Mouse (Mus musculus) layer of hippocampus, adult 11-12 months (tissue): Measurements from ENCODE around the gene Klb.
"Not testable (repeated sequence)": the region's sequence is repeated elsewhere in the genome, so short reads cannot be mapped to it uniquely, and the experiment has no call there.

ENCODE experiments used
- DNase-seq: peaks from one replicate; pipeline ENCODE4 v3.0.0; 2022; ENCODE audit warnings: low spot score

Gene Klb

DNA sequence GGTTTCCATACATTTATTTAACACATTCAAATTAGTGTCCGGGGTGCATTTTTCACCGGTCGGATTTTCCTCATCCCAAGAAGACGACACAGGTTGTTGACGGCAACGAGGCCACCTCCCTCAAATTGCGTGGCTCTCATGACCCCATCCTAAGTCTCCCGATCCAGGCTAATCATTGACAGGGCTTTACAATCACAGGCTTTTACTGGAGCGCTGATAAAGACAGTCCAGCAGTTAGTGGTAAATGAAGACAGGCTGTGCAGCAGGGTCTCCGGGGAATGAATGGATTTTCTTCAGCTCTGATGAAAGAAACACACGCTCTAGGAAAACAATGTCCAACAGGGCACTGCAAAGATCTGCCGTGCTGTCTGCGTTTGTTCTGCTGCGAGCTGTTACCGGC lies at the start of gene Klb:
Gene Klb, plus strand, starts transcription at position 147 of the 400 bp plus-strand sequence.
- DNase-seq = no peak

DNA sequence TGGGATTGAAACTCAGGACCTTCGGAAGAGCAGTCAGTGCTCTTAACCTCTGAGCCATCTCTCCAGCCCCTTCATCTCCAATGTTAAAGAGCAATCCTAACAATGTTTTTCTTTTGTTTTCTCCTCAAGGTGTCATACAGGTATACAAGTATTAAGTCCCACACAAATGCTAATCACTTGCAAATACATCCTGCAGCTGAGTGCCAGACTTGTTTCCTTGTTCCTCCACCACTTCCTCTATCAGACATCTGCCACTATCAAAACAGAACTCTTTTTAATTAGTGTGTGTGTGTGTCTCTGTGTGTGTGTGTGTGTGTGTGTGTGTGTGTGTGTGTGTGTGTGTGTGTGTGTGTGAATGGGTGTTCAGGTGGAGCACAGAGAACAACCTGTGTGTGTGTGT lies 48.5 kb upstream of the Klb start:
- not testable (repeated sequence) for DNase-seq

DNA sequence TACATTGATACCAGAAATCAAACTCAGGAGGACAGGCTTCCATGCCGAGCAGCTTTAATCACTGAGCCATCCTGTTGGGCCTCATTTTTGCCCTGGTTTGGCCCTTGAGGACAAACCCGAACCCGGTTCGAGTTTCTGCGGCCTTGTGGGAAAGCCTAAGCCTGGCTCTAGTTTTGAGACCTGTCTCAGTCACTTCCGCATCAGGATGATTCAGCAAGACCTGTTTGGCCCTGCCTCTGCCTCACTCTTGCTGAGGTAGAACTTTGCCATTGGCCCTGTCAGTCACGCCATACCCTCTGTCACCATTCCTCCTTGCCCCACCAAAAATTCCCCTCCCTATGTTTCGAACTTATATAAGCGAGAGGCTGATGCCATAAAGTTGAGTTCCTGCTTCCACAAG lies 48.0 kb upstream of the Klb start:
- no peak for DNase-seq

DNA sequence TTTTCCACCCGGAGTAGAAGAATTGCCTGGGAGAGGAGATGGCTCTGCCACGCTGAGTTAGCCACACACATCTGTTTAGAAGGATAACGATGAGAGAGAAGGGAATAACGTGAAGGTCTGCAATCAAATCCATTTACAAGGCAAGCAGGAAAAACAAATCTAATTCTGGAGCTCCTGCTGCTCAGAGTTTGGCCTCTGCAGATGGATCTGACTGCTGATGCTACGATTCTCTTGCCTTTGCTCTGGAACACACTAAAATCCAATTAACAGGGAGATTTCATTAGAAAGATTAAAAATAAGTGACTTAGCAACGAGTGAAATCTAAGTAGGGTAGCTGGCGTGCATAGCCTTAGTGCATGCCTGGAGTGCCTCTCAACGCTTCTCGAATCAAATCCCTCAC lies 42.6 kb upstream of the Klb start:
- DNase-seq = peak; percentile 19

DNA sequence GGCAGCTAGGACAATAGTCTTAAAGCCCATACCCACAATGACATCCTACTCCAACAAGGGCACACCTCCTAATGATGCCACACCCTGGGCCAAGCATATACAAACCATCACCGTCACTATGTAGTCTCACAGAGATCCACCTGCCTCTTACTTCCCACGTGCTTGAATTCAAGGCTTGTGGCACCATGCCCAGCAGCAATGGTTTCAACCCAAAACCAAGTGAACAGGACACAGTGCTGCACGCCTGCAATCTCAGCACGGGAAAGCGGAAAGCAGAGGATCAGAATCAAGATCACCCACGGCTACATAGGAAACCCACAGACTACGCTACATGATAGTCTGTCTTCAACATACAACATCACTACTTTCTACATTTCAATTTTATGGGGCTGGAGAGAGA lies 39.9 kb upstream of the Klb start:
- DNase-seq = no peak

DNA sequence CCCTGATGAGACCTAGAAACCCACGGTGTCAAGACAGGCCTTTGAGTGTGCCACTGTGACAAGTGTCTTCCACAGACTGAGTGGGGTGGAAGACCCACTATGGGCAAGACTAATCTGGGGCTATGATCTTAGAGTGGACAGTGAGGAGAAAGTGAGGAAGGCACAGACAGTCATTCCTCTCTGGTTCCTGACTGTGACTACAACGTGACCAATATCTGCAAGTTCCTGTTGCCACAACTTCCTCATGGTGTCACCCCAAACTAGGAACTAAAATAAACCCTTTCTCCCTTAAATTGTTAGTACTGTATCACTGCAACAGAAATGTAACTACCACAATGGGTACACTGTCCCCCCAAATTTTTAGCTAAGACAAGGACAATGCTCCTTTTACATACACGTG lies 39.2 kb upstream of the Klb start:
- DNase-seq = no peak

DNA sequence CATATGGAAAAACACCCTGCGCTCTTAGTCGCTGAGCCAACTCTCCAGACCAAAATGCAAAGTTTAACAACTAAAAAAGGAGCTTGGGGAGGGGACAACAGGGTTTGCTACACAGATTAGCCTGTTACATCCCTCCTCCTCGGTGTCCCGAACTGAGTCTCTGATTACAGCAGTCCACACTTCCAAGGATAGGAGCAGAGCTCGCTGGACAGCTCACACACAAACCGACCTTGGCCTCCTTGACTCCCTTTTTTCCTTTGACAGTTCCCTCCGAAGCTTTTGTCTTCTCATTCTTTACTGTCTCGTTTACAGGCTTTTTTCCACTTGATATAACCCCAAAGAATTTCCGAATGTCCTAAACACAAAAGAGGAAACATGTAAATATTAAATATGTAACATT lies 28.9 kb upstream of the Klb start:
- no peak for DNase-seq

DNA sequence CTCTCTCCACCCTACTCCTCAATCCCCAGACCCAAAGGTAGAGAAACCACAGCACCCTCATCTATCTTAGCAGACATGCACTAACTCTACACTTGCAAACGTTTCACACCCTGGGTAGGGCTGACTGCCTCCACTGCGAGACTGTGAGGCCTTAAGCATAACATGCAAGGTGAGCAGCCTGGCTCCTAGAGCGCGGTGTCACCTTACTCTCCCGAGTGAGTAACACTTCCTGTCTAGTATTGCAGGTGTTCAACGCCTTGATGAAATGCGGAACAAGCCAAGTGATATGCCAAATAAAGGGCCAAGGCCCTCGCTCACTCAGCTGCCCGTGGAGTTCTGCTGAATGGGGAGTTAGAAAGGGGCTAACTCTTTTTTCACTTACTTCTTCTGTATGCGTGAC lies 25.9 kb upstream of the Klb start:
- no peak for DNase-seq

DNA sequence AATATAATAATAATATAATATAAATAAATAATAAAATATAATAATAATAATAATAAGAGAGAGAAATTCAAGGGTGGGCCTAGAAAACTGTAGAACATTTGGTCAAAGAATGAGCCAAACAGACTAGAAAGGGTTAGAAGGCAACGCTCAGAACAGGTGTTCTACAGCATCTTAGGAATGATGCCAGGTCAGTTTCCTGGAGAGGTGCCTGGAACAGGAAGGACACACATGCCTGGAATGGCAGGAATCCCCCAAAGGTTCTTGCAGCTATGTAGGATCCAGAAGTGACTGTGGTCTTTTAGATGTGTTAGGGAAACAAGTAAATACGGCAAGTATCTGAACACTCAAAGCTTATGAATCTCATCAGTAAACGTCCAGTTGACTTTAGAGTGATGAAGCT lies 23.8 kb upstream of the Klb start:
- no peak for DNase-seq

DNA sequence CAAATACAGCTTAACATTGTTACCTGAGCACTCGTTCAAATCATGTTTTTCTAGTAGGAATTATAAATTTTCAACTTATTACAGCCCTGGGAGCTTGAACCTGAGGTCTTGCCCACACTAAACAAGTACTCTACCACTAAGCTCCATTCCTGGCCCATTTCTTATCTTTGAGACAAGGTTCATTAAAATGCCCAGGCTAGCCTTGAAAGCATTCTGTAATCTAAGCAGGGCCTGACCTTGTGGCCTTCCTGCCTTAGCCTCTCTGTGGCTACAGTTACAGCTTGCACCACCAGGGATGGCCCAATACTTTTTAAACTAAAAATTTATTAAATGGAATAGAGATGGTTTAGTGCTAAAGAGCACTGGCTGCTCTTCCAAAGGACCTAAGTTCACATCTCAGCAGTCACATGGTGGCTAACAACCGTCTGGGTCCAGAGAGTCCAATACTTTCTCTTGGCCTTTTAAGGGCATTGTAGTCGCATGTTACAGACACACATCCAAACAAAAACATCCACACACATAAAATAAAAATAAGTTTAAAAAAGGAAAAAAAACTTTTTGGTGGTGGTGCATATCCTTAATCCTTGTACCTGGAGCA lies 23.3 kb upstream of the Klb start:
- DNase-seq = no peak

DNA sequence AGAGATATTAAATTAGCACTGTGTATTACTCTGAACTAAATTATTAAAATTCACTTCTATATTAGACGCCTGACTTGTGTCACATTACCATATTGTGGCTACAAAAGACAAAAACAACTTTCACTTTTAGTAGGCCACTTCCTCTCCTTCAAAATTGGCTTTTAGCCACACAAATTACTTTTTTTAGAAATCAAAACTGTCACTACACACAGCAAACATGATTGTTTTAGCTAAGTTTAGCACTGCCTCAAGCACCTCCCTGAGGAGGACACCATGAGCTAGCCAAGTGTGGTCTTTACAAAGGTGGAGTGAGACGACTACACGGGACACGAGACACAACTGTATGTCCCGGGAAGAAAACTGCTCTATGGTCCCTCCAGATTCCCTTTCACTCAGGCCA lies 21.9 kb upstream of the Klb start:
- no peak for DNase-seq

DNA sequence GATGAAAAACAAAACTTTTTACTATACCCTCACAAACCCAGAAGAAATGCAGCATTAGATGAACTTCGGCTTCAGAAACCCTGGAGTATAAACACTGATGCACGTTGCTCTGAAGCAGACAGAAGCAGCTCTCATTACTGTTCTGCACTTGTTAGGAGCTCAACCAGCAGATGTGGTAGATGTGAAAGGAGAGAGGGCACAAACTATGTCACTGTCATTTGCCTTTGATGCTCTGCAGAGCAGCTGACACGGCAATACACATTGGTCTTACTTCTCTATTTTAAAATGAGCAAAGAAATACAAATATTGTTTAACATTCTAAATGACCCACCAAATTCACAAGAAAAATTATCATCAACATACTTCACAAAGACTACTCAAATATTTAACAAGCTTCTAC lies 18.1 kb upstream of the Klb start:
- DNase-seq = no peak

DNA sequence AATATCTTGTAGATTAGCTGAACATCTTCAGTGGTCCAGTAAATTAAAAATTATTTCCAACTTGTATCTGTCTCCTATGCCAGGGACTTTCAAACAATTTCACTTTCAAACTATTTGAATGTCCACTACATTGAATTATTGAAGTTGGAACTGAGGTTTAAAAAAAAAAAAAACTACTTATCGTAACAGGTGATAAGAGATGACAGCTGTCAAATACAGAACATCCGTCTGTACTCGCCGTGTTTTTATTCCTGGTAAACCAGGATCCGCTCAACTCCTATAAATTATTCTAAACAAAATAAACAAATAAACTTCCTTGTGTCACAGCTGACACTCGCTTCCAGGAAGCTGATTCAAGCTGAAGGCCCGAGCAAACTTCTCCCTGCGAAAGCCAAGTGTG lies 13.3 kb upstream of the Klb start:
- DNase-seq = no peak

DNA sequence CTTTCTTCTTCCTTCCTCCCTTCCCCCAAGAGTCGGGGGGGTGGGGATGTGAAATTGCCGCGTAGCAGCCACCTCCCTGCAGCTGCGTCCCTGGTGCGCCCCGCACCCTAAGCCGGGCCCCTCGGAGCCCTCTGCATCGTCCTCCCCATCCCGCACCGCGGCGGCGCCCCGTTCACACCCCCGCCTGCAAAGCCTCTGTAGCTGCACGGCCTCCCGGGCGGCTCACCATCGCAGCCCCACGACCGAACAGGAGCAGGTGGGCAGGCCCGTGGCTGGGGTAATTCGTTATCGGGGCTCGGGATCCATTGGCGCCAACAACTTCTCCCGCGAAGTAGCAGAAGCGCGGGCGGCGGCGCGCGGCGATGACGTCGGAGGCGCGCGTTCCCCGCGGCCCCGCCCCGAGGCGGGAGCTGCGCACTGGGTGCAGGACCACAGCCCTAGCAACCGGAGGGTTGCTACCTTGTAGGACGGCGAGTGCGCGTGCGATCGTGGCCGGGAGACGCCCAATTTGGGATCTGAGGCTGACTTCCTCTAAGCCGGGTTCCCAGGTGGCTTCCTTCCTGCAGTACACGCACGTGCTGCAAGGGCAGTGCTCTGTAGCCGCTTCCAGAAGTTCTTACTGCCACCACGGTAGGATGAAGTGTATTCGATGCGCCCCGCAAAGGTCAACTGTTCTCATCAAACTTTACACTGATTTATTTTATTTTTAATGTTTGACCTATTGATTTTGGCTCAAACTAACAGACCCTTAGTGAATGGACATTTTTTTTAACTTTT lies 12.6 kb upstream of the Klb start, which contains the start of gene Rfc1:
Gene Rfc1, minus strand, starts transcription at position 373 of the 777 bp plus-strand sequence.
- DNase-seq = peak; percentile 86

DNA sequence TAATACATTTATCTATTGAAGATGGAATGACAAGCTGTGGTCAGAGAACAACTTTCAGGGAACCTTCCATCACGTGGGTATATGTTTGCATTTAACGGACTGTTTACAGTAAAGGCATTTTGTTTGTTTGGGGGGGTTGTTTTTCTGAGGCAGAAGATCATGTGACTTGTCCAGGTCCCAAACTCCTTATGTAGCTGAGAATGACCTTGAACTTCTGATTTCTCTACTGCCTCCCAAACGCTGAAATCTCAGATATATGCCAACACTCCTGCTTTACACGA lies 12.1 kb upstream of the Klb start:
- no peak for DNase-seq

DNA sequence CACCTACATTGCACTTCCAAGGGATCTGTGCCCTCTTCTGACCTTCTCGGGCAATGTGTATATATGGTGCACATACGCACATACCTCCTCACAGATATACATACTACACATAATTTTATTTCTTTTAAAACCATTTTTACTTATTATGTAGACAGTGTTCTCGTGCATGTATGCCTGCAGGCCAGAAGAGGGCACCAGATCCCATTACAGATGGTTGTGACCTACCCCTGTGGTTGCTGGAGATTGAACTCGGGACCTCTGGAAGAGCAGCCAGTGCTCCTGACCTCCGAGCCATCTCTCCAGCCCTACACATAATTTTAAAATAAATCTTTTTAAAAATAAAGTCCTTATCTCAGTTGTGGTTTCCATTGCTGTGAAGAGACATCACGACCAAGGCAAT lies 9.7 kb upstream of the Klb start:
- no peak for DNase-seq

DNA sequence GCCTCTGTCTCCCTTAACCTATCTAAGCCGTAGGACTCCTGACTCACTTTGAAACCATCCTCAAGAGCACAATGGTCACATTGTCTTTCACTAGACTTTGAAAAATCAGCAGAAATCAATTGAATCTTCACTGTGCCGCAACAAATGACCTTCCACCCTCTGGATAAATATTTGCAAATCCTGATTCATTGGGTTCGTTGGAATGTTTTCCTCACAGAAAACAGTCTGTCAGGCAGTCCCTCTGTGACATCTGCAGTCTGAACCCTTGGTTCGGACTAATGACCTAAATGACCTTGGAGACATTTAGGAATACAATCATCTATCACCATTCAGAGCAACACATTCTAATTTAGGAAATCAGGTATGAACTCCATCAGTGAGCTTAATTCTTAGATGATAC lies 7.9 kb upstream of the Klb start:
- DNase-seq = no peak

DNA sequence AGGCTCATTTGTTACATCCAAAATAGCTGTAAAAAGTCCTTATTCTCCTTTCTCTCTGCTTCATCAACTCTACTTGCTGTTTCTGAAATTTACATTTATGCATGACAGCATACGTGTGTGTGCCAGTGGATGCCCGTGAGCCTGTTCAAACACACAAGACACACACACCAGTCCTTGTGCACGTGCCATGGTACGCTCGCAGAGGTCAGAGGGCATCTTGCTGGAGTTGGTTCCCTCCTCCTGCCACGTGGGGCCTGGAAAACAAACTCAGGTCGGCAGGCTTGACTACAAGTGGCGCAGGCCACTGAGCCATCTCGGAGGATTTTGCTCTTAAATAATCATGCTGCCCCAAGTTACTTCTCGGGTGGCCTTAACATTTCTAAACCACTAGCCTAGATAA lies 2.4 kb downstream of the Klb start:
- no peak for DNase-seq

DNA sequence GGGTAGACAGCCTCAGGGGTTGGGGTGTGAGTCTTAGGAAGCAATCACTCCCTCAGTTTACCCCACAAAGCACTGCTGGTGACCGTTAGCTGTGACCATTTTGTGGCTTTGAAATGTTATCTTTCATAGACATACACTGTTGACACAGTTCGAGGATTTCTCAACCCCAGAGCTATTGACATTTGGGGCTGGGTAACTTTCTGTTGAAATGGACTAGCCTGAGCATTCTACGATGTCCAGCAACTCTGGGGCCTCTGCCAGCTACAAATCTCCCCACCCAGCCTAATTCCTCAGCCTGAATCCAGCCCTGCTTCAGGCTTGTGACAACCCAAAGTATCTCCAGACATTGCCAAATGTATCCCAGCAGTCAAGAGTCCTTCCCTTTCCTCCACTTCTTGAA lies 6.0 kb downstream of the Klb start:
- no peak for DNase-seq

DNA sequence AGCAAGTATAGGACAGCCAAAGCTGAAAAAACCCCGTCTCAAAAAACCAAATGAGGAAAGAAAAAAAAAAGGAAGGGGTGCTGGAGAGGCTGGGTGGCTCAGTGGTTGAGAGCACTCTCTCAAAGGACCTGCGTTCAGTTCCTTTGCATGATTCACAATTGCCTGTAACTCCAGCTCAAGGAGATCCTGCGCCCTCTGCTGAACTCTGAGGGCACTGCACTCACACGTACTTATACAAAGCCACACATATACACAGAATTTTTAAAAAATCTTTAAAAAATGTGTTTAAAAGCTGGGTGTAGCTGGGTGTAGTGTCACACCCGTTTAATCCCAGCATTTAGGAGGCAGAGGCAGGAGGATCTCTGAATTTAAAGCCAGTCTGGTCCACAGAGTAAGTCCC lies 6.9 kb downstream of the Klb start:
- no peak for DNase-seq

DNA sequence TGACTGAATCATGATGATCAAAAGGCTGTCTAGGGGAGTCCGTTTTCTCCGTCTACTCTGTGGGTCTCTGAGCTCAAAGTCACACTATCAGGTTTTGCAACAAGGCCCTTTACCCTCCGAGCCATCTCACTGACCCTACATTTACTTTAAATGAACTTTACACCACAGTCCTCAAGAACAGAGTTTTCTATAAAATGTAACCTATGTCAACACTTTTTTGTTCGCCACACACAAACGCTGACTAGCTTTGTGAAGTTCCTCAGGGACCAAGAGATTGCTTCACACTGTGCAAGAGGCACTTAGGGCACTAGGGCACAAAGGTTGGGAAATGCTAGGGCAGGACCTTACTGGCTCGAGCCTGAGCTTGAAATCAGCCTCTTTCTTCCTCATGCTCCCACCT lies 8.7 kb downstream of the Klb start:
- no peak for DNase-seq

DNA sequence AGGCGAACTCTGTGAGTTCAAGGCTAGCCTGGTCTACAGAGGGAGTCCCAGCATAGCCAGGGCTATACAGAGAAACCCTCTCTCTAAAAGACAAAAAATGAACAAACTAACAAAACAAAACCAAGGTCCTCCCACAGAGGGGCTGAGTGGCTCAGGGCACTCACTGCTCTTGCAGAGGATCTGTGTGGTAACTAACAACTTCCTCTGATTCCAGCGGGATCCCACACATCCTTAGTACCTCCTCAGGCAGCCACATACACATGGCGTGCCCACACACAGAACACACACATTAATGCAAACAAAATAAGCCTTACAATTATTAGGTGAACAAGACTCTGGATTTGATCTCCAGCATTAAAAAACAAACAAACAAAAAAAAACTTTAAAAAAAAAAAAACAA lies 9.7 kb downstream of the Klb start:
- no peak for DNase-seq

DNA sequence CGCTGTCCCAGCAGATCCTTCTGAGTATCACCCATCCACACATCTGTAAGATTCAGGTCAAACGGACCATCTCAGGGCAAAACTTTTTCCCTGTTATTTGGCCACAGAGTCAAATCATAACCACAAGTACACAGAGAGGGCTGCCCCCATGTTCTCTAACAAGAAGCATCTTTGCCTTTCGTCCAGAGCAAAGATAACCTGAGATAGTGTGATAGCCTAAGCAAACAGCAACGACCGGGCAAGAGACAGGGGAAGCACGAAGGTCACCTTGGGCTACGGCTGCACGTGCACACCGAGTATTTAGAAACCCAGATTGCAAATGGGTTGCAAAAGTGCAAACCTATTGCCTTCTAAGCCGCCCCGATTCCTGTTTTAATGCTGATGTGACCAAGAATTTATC lies 19.7 kb downstream of the Klb start:
- DNase-seq = no peak

DNA sequence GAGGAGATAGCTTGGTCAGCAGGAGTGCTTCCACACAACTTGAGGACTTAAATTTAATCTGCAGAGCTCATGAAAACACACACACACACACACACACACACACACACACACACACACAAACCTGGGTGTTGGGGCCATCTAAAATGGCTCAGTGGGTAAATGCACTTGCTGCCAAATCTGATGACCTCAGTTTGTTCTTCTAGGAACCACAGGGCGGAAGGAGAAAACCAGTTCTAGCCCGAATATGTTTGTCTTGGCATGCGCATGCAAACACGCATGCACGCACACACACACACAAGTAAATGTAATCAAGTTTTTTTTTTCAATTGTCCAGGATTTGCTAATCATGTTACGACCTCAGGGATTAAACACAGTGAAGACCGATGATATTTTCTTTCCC lies 23.4 kb downstream of the Klb start:
- DNase-seq = no peak
